Mouse (Mus musculus) megakaryocyte, embryonic 14.5 days (primary cell): ENCODE data around the gene Stpg1.

Source experiments
- FLI1 ChIP-seq: IDR thresholded peaks from 2 replicates; pipeline ENCODE4 v1.6.1; 2012; ENCODE audit warnings: low read length, inconsistent platforms, mixed read lengths
- GATA1 ChIP-seq: IDR thresholded peaks from 3 replicates; pipeline ENCODE4 v1.6.1; 2012; ENCODE audit warnings: mixed read lengths, low read length, inconsistent platforms, borderline replicate concordance

DNA sequence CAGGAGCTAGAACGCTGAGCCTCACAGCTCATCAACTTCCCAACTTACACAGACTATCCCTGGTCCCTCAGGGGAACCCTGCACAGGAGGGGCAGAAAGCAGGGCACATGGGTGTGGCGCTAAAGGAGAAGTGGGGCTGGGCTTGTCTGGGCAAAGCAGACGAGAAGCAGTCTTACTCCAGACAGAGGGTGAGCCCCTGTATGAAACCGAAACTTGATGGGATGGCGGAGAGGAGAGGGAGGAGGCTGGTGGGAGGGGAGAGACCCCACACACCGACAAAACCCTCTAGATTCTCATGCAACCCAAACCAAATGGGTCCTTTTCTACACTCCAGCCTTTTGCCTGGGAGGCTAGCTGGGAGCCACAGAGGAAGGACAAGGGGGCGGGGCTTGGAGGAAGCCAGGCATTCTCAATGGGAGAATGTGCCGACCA lies 50.5 kb downstream of the Stpg1 start:
- no peak for TF ChIP-seq GATA1
- no peak for TF ChIP-seq FLI1
